21 mouse cellular contexts compared by ENCODE assay signal in the genomic region with DNA sequence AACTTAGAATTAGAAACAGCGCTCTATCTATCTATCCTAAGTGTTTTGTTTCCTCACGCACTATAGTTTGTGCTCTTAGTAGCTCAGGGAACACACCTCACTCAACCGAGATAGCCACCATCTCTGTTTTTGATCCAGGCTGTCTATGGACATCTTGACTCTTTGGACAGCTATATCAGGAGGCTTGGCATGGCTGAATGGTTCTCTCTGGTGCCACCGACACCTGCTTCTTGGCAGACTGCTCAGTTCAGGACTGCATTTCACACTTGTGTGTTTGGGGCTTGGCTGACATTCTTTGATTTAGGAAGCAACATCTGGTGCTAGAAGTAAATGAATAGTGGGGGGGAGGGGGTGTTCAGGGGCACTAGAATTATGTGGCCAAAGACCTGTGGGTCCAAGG.
DNase-seq lines count a peak whose midpoint lies in the region; ATAC-seq and TF ChIP-seq lines count a peak whose summit lies in the region.
"Had no signal": no experiment of that assay in that cellular context is flagged by ENCODE, and none has a peak within 500 bp of the region (broad histone marks: within the 10 kb centered on the region; RNA-seq: fewer than 3 reads in every experiment).

No protein-coding gene starts in this region.

- no peak for ATAC-seq in hindbrain, postnatal 0 days
- ATAC-seq in hindbrain, embryonic 11.5 days (ENCODE audit: low FRiP score): no peak
- ATAC-seq: activated CD4-positive, CD25-positive, alpha-beta regulatory T cell, adult 4 months; CD4-positive, CD25-positive, alpha-beta regulatory T cell, adult 4 months; Patski had no signal

- 84% methylated on average over 4 of the region's 4 CpGs for WGBS in hindbrain, postnatal 0 days
- 93% methylated on average over 4 of the region's 4 CpGs for WGBS in hindbrain, embryonic 11.5 days

- no peaks in the 10 kb centered on the region for H3K9me3 ChIP-seq in hindbrain, postnatal 0 days (ENCODE audit: low read length)
- H3K9me3 ChIP-seq in hindbrain, embryonic 11.5 days (ENCODE audit: control insufficient read depth, low read length): no peaks in the 10 kb centered on the region

- H3K27ac ChIP-seq in hindbrain, postnatal 0 days: no peak overlapping the region
- H3K27ac ChIP-seq in hindbrain, embryonic 11.5 days (ENCODE audit: low read depth, low read length): no peak overlapping the region

- intact Hi-C loops in heart, postnatal 36 days (cut with DNase I): no loop called here

- TF ChIP-seq CTCF in hindbrain, postnatal 0 days (IDR thresholded peaks at IDR 0.05; ENCODE audit: low read depth): no peak

- H3K27me3 ChIP-seq in hindbrain, postnatal 0 days (ENCODE audit: insufficient read depth, low read length): no peaks in the 10 kb centered on the region
- no peaks in the 10 kb centered on the region for H3K27me3 ChIP-seq in hindbrain, embryonic 11.5 days (ENCODE audit: control insufficient read depth, insufficient read depth, low read length)
- H3K27me3 ChIP-seq: Patski had no signal

- no peak overlapping the region for H3K4me2 ChIP-seq in hindbrain, postnatal 0 days (ENCODE audit: low read depth, low read length)
- H3K4me2 ChIP-seq in hindbrain, embryonic 11.5 days (replicated peaks; ENCODE audit: low read depth, low read length): no peak overlapping the region

- H3K4me1 ChIP-seq in hindbrain, postnatal 0 days (ENCODE audit: insufficient read depth, low read length): no peaks in the 10 kb centered on the region
- H3K4me1 ChIP-seq in hindbrain, embryonic 11.5 days (replicated peaks; ENCODE audit: control insufficient read depth, insufficient read depth, low read length): no peaks in the 10 kb centered on the region

- H3K36me3 ChIP-seq in hindbrain, postnatal 0 days (ENCODE audit: insufficient read depth, low read length): no peaks in the 10 kb centered on the region
- H3K36me3 ChIP-seq in hindbrain, embryonic 11.5 days (ENCODE audit: control insufficient read depth, insufficient read depth, low read length): no peaks in the 10 kb centered on the region
- H3K36me3 ChIP-seq: G1E had no signal

- no peak overlapping the region for H3K4me3 ChIP-seq in hindbrain, postnatal 0 days (ENCODE audit: low read length)
- H3K4me3 ChIP-seq in hindbrain, embryonic 11.5 days (ENCODE audit: low read depth, low read length): no peak overlapping the region

- no peak overlapping the region for H3K9ac ChIP-seq in hindbrain, postnatal 0 days (replicated peaks; ENCODE audit: low read length)
- no peak overlapping the region for H3K9ac ChIP-seq in hindbrain, embryonic 11.5 days (ENCODE audit: low read depth, low read length)

- peak; percentile 57 to 58 for DNase-seq in cerebellum, postnatal 10 days
- no peak for DNase-seq in cerebellum, adult 9-10 months
- peak; percentile 34 to 37 for DNase-seq in cerebellum, postnatal 14 days
- DNase-seq in cerebellum, adult 18-20 months: no peak
- DNase-seq in heart, adult 11 months: peak; percentile 60
- DNase-seq in heart, postnatal 36 days: no peak
- peak; percentile 4 for DNase-seq in hindbrain, postnatal 0 days (ENCODE audit: low spot score)
- no peak for DNase-seq in hindbrain, embryonic 11.5 days (ENCODE audit: low spot score)
- DNase-seq: adrenal gland, adult 2 months; adrenal gland, adult 8-10 months; adrenal gland, postnatal 10 days; adrenal gland, postnatal 14 days; adrenal gland, postnatal 25 days; adrenal gland, postnatal 36 days; B cell, adult 2 months; cerebellum, adult 11 months; cerebellum, adult 11-12 months had no signal

Comparison
In these comparisons a context has a peak if more than half of its experiments do, and no peak if none do; other contexts are left out.
1. DNase-seq: peak in cerebellum, postnatal 10 days (2 of 2), cerebellum, postnatal 14 days (2 of 2), heart, adult 11 months (single experiment) and hindbrain, postnatal 0 days (single experiment); none in cerebellum, adult 9-10 months (single experiment), cerebellum, adult 18-20 months (0 of 2), heart, postnatal 36 days (0 of 2) and hindbrain, embryonic 11.5 days (single experiment).